Comparison of ENCODE assay signal across 8 mouse cellular contexts in genomic region chr16:90694719-90695118, GRCm38 (mm10). TPM values are rescaled to one million over a fixed set of nuclear protein-coding genes. Genes with fewer than 3 reads are reported as not detected.
DNase-seq lines count a peak whose midpoint lies in the region; TF ChIP-seq lines count a peak whose summit lies in the region.
"Had no signal": no experiment of that assay in that cellular context is flagged by ENCODE, and none has a peak within 500 bp of the region (broad histone marks: within the 10 kb centered on the region; RNA-seq: fewer than 3 reads in every experiment).

No protein-coding gene starts in this region.

- H3K9ac ChIP-seq in liver, adult 2 months (ENCODE audit: low read depth, low read length): no peak overlapping the region
- H3K9ac ChIP-seq: midbrain, embryonic 12.5 days had no signal

- intact Hi-C loops in left cerebral cortex, adult 2 months (cut with DNase I): no loop called here

- TF ChIP-seq POLR2A in liver, adult 2 months (IDR thresholded peaks at IDR 0.05; ENCODE audit: extremely low read depth, insufficient read depth, low read length): no peak
- no peak for TF ChIP-seq POLR2A in small intestine, adult 2 months (IDR thresholded peaks at IDR 0.05; ENCODE audit: low read depth, low read length)

- H3K36me3 ChIP-seq in liver, adult 2 months (ENCODE audit: control insufficient read depth, insufficient read depth, low read length): no peaks in the 10 kb centered on the region
- H3K36me3 ChIP-seq in small intestine, adult 2 months (ENCODE audit: control insufficient read depth, insufficient read depth, low read length): no peaks in the 10 kb centered on the region
- H3K36me3 ChIP-seq: midbrain, embryonic 12.5 days had no signal

- H3K79me2 ChIP-seq in liver, adult 2 months (ENCODE audit: control insufficient read depth, insufficient read depth, low read length): no peaks in the 10 kb centered on the region

- peak; percentile 59 for TF ChIP-seq CTCF in left cerebral cortex, adult 2 months (IDR thresholded peaks at IDR 0.05)
- TF ChIP-seq CTCF in liver, adult 2 months (IDR thresholded peaks at IDR 0.05; ENCODE audit: low read depth, low read length): peak; percentile 61; the same call in 1 of the 2 replicates
- peak; percentile 48; the same call in 1 of the 2 replicates for TF ChIP-seq CTCF in small intestine, adult 2 months (IDR thresholded peaks at IDR 0.05; ENCODE audit: extremely low read depth, insufficient read length, insufficient replicate concordance, low read depth, low read length)

- H3K4me1 ChIP-seq in liver, adult 2 months (ENCODE audit: control insufficient read depth, insufficient read depth, low read length): no peaks in the 10 kb centered on the region
- no peaks in the 10 kb centered on the region for H3K4me1 ChIP-seq in small intestine, adult 2 months (ENCODE audit: control insufficient read depth, insufficient read depth, insufficient read length, low read length)

- no peak overlapping the region for H3K4me3 ChIP-seq in left cerebral cortex, adult 2 months
- no peak overlapping the region for H3K4me3 ChIP-seq in liver, adult 2 months (ENCODE audit: insufficient read depth, low read depth, low read length)
- H3K4me3 ChIP-seq in small intestine, adult 2 months (ENCODE audit: low read depth, low read length): no peak overlapping the region
- H3K4me3 ChIP-seq: midbrain, embryonic 12.5 days had no signal

- no peak overlapping the region for H3K27ac ChIP-seq in left cerebral cortex, adult 2 months
- no peak overlapping the region for H3K27ac ChIP-seq in liver, adult 2 months (replicated peaks; ENCODE audit: insufficient read depth, low read depth, low read length)
- no peak overlapping the region for H3K27ac ChIP-seq in small intestine, adult 2 months (ENCODE audit: insufficient read depth, low read depth, low read length)
- H3K27ac ChIP-seq: midbrain, embryonic 12.5 days had no signal

- DNase-seq in left cerebral cortex, adult 2 months (ENCODE audit: extremely low spot score in 1 of 2, low spot score in 2 of 2): no peak
- DNase-seq in left cerebral cortex, adult 9 months (ENCODE audit: low spot score in 2 of 2): no peak
- DNase-seq in R1 (ENCODE audit: low read depth, low spot score): peak; percentile 92
- peak; percentile 69 to 77 for DNase-seq in cerebellum, postnatal 10 days
- peak; percentile 46 for DNase-seq in liver, adult 2 months (ENCODE audit: extremely low read depth, low read depth, low spot score)
- no peak for DNase-seq in gastrocnemius, adult 8-10 months (ENCODE audit: low spot score in 2 of 2)

- 69% methylated on average over 9 of the region's 9 CpGs for WGBS in liver, adult 2 months
- WGBS in small intestine, adult 2 months: 61% methylated on average over 9 of the region's 9 CpGs

- H3K27me3 ChIP-seq in liver, adult 2 months (ENCODE audit: control insufficient read depth, insufficient read depth, low read length): no peaks in the 10 kb centered on the region
- H3K27me3 ChIP-seq in small intestine, adult 2 months (ENCODE audit: control insufficient read depth, insufficient read depth, low read length): no peaks in the 10 kb centered on the region
- H3K27me3 ChIP-seq: midbrain, embryonic 12.5 days had no signal

RNA-seq across cellular contexts. Expression of gene Mis18a, which starts 32.5 kb away (rescaled TPM):
- total RNA-seq in left cerebral cortex, adult 2 months (2021): 1 to 10 TPM; 5.4 to 8.2 TPM
- total RNA-seq in liver, adult 2 months (2014; rRNA removed): 4.2 and 4.3 TPM in 2 replicates
- polyA plus RNA-seq in liver, adult 2 months (2012; rRNA removed): 3.1 and 4.2 TPM in 2 replicates
- polyA plus RNA-seq in small intestine, adult 2 months (2012; rRNA removed): 11.9 and 20.3 TPM in 2 replicates
- 1 to 10 TPM in 1 of 4 experiments, under 1 TPM in 3; 0.59 to 1.2 (median 0.74) TPM for total RNA-seq in gastrocnemius, adult 8-10 months (2022)

RNA-seq across cellular contexts. Expression of gene Mrap, which starts 43.3 kb away (rescaled TPM):
- under 1 TPM in 1 of 2 experiments, not detected in 1; 0.47 TPM for total RNA-seq in left cerebral cortex, adult 2 months (2021)
- total RNA-seq in liver, adult 2 months (2014; rRNA removed): 60.5 and 66.8 TPM in 2 replicates
- 173 and 201 TPM in 2 replicates for polyA plus RNA-seq in liver, adult 2 months (2012; rRNA removed)
- 1.2 and 1.4 TPM in 2 replicates for polyA plus RNA-seq in small intestine, adult 2 months (2012; rRNA removed)
- 1 to 10 TPM in 2 of 4 experiments, under 1 TPM in 1, not detected in 1; 0.31 to 3.3 (median 1.2) TPM for total RNA-seq in gastrocnemius, adult 8-10 months (2022)
- polyA plus RNA-seq: midbrain, embryonic 12.5 days had no signal

Comparison
In these comparisons a context has a peak if more than half of its experiments do, and no peak if none do; other contexts are left out.
1. DNase-seq: peak in R1 (single experiment), cerebellum, postnatal 10 days (2 of 2) and liver, adult 2 months (single experiment); none in left cerebral cortex, adult 2 months (0 of 2), left cerebral cortex, adult 9 months (0 of 2) and gastrocnemius, adult 8-10 months (0 of 2).
2. RNA of gene Mrap, which starts 43.3 kb away (total RNA-seq): 60.5 to 66.8 TPM in liver, adult 2 months; 0.31 to 3.3 TPM in gastrocnemius, adult 8-10 months and 0.47 TPM in left cerebral cortex, adult 2 months; every median in the first group is over 10 times any median in the second.
3. Peak in every context shown above with its lines, with median percentiles within 50 percentile points of each other: CTCF ChIP-seq.